Mouse (Mus musculus) lung, adult 2 months (tissue): ENCODE results near the gene Eps8l1.

ENCODE experiments used
- CTCF ChIP-seq: fragments of 200-500 bp; IDR thresholded peaks from 2 replicates; pipeline ENCODE4 v1.5.1; 2011; ENCODE audit warnings: mild to moderate bottlenecking, low read length, control low read depth; ENCODE audit not compliant: insufficient read depth
- POLR2A ChIP-seq: fragments of 200-500 bp; IDR thresholded peaks from 2 replicates; pipeline ENCODE4 v1.6.1; 2011; ENCODE audit warnings: low read depth, mild to moderate bottlenecking, control low read depth, low read length, borderline replicate concordance; ENCODE audit errors: extremely low read depth

DNA sequence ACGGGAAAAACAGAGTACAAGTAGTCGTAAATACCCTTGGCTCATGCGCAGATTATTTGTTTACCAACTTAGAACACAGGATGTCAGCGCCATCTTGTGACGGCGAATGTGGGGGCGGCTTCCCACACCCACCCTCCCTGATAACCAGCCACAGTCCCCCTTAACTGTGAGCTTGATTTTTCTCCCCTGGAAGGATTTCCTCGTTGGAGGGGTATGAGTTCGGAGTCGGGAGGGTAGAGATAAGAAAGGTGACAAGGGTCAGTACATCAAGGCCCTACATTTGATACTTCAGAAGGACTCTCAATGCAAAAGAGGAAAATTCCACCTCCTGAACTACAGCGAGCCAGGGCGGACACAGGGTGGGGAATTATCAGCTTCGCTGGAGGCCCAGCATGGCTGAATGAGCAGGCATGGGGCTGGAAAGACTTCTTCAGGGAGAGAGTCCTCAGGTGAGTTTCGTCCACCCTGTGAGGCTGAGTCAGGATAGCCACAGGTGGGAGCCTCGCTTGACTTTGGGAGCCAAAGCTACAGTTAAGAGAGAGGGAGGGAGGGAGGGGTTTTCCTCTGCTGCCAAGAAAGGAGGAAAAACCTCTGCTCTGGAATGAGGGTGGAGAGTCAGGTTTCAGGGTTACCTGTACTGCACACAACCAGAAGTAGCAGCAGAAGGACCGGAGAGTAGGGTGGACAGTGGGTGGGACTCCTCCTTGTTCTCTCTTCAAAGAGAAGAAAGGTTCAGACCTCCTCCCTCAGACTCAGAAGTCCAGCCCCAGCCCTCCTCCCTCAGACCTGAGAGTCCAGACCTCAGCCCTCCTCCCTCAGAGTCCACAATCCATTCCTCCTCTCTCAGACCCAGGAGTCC is at the start of gene Eps8l1:
- TF ChIP-seq CTCF (no peak), POLR2A (peak; percentile 5; the same call in 1 of the 2 replicates)
